Mouse (Mus musculus): ENCODE data around the gene Pet100. TPM values are rescaled to one million over a fixed set of nuclear protein-coding genes. Genes with fewer than 3 reads are reported as not detected.

Pet100 gene
- polyA plus RNA-seq, 1 experiment, result 85.9 TPM

- Histone ChIP-seq H3K36me3 (replicated peaks; ENCODE audit: low read length) (peaks cover 15% of the 10 kb centered on the region), H3K27me3 (replicated peaks) (no peaks in the 10 kb centered on the region), H3K9me3 (no peaks in the 10 kb centered on the region), H3K4me1 (peaks cover 80% of the 10 kb centered on the region), H3K4me3 (replicated peaks) (no peak overlapping the region)
- TF ChIP-seq GATA1 (IDR thresholded peaks at IDR 0.05; ENCODE audit: borderline replicate concordance, low read length), result no peak
- no peak for TF ChIP-seq FLI1 (IDR thresholded peaks at IDR 0.05; ENCODE audit: low read length)
Measured at GRCm38 (mm10) chr8:3674671-3675070, 53.3 kb downstream of the Pet100 start.

Other genes with a start within 250 kb of the Pet100 start
- 10.5 and 16.0 TPM in 2 replicates for gene Arhgef18, start 228.5 kb upstream of the Pet100 start, polyA plus RNA-seq (2012; ENCODE audit: insufficient read depth, low replicate concordance)
- gene Pex11g, start 153.9 kb upstream of the Pet100 start, polyA plus RNA-seq (2012; ENCODE audit: insufficient read depth, low replicate concordance), result 2.8 and 3.7 TPM in 2 replicates
- gene Tex45, start 150.7 kb upstream of the Pet100 start, polyA plus RNA-seq (2012; ENCODE audit: insufficient read depth, low replicate concordance), result not detected in 2 replicates
- 19.3 and 36.7 TPM in 2 replicates for gene Zfp358, start 128.4 kb upstream of the Pet100 start, polyA plus RNA-seq (2012; ENCODE audit: insufficient read depth, low replicate concordance)
- gene Mcoln1, start 121.1 kb upstream of the Pet100 start, polyA plus RNA-seq (2012; ENCODE audit: insufficient read depth, low replicate concordance), result 142 and 183 TPM in 2 replicates
- gene Pnpla6, start 106.2 kb upstream of the Pet100 start, polyA plus RNA-seq (2012; ENCODE audit: insufficient read depth, low replicate concordance), result 13.8 and 16.2 TPM in 2 replicates
- not detected in 2 replicates for gene C330021F23Rik, start 53.6 kb upstream of the Pet100 start, polyA plus RNA-seq (2012; ENCODE audit: insufficient read depth, low replicate concordance)
- gene Camsap3, start 34.3 kb upstream of the Pet100 start, polyA plus RNA-seq (2012; ENCODE audit: insufficient read depth, low replicate concordance), result 0.36 TPM in 1 of 2 replicates, not detected in the other
- gene Xab2, start 232 bp upstream of the Pet100 start, polyA plus RNA-seq (2012; ENCODE audit: insufficient read depth, low replicate concordance), result 35.4 and 48.4 TPM in 2 replicates
- gene Pcp2, start 4.0 kb downstream of the Pet100 start, polyA plus RNA-seq (2012; ENCODE audit: insufficient read depth, low replicate concordance), result 11.1 TPM in 1 of 2 replicates, not detected in the other
- 533 and 675 TPM in 2 replicates for gene Stxbp2, start 9.4 kb downstream of the Pet100 start, polyA plus RNA-seq (2012; ENCODE audit: insufficient read depth, low replicate concordance)
- 0.39 TPM in 1 of 2 replicates, not detected in the other for gene Retn, start 34.2 kb downstream of the Pet100 start, polyA plus RNA-seq (2012; ENCODE audit: insufficient read depth, low replicate concordance)
- gene Mcemp1, start 44.2 kb downstream of the Pet100 start, polyA plus RNA-seq (2012; ENCODE audit: insufficient read depth, low replicate concordance), result 0.10 TPM in 1 of 2 replicates, not detected in the other
- 2.8 TPM in 1 of 2 replicates, not detected in the other for gene Fcor, start 50.8 kb downstream of the Pet100 start, polyA plus RNA-seq (2012; ENCODE audit: insufficient read depth, low replicate concordance)
- gene Trappc5, start 54.8 kb downstream of the Pet100 start, polyA plus RNA-seq (2012; ENCODE audit: insufficient read depth, low replicate concordance), result 10.6 and 25.8 TPM in 2 replicates
- gene Fcer2a, start 72.6 kb downstream of the Pet100 start, polyA plus RNA-seq (2012; ENCODE audit: insufficient read depth, low replicate concordance), result 0.07 TPM in 1 of 2 replicates, not detected in the other
- 1.2 and 11.6 TPM in 2 replicates for gene Clec4g, start 99.1 kb downstream of the Pet100 start, polyA plus RNA-seq (2012; ENCODE audit: insufficient read depth, low replicate concordance)
- gene Cd209a, start 127.4 kb downstream of the Pet100 start, polyA plus RNA-seq (2012; ENCODE audit: insufficient read depth, low replicate concordance), result not detected in 2 replicates
- not detected in 2 replicates for gene Cd209e, start 232.8 kb downstream of the Pet100 start, polyA plus RNA-seq (2012; ENCODE audit: insufficient read depth, low replicate concordance)